ENCODE assay signal across 2 mouse cellular contexts in genomic region chr9:44419730-44420129, GRCm38 (mm10).
A peak's percentile ranks its signal among the peaks of the same experiment; 100 is the strongest.
TF ChIP-seq lines count a peak whose summit lies in the region.

No protein-coding gene starts in this region.

TF ChIP-seq in CH12.LX, 34 proteins besides CTCF, POLR2A, EP300 and RAD21:
- 0 out of 2 replicates have a peak, but pooled peaks have one; percentile 68 for TF ChIP-seq ZNF384 (IDR thresholded peaks at IDR 0.05; ENCODE audit: low read depth, low read length)
- 0 out of 2 replicates have a peak, but pooled peaks have one; percentile 66 for TF ChIP-seq MAFK (IDR thresholded peaks at IDR 0.05; ENCODE audit: insufficient replicate concordance, low read length)

TF ChIP-seq in MEL, 35 proteins besides CTCF, POLR2A, EP300 and RAD21:
- TF ChIP-seq MAFK (IDR thresholded peaks at IDR 0.05; ENCODE audit: borderline replicate concordance, low read depth, low read length) (peak; percentile 64; the same call in 1 of the 2 replicates), ZNF384 (IDR thresholded peaks at IDR 0.05; ENCODE audit: low read depth, low read length) (peak; percentile 85)
